Mouse (Mus musculus) cerebellum, adult 11-12 months (tissue): ENCODE data around the gene Vps37d.
"Not testable (repeated sequence)": the region's sequence is repeated elsewhere in the genome, so short reads cannot be mapped to it uniquely, and the experiment has no call there.

Experiments used
- DNase-seq: peaks from one replicate; pipeline ENCODE4 v3.0.0; 2022

The Vps37d gene

DNA sequence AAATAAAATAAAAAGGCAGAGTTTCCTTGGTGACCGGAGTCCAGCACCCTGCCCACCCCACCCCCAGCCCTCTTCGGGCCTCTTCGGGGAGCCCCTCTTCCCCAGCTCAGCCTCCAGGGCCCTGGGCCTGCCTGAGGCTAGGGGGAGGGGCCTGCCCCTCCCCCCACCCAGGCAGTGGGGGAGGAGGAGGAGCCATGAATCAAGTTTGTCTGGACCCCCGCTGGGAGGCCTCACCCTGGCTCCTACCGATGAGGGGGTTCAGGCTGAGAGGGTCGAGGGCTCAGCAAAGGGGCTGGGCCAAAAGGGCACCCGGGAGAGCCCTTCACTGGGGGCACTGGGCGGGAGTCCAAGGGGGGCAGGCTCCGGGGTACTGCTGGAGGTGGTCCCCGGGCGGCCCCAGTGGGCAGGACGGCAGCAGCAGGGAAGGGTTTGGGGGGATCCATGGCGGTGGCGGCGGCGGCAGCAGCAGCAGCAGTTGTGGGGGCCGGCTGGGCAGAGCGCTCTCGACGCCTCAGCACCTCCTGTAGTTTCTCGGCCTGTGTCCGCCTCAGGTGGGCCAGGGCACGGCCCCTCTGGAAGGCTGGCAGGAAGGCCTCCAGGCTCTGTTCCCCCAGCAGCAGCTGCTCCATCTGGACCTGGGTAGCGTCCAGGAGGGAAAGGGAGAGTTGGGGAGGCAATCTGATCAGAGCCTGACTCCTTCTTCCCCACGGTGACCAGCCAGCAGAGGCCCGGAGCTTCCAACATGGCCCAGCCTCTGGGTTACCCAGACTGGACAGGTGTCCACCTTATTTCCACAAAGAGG is 4.5 kb downstream of the Vps37d start:
- peak; percentile 32 for DNase-seq

DNA sequence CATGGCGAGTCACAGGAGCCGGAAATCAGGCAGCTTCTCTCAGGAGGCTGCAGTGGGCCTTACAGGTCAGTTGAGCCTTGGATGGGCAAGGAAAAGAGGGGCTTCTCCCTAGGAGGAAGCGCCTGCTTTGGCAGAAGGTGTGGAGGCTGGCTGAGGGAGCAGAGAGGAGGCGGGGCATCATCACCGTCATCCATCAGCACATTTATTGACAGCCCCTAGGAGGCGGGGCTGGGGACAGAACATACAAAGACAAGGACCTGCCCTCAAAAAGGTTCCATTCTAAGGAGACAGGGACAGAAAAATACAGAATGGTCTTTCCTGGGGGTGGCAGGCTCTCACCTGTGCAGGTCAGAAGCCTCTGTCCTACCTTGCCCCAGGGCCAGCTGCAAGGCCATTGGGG is 5.3 kb downstream of the Vps37d start:
- DNase-seq, result no peak

DNA sequence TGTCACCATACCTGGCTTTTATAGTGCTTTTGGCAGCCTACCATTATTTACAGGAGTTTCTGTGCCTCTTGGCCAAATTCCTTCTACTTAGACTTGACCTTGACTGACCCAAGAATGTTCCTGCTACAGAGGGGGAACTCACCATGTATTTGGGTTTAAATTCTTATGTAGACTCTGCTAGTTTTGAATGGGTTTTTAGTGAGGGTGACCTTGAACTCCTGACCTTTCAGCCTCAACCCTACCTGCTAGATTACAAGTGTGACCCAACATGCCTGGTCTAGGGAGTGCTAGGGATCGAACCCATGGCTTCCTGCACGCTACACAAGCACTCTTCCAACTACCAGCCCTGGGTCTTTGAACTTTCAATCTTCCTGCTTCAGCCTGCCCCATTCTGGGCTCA is 6.0 kb downstream of the Vps37d start:
- DNase-seq, result no peak

GRCm38 (mm10) chr5:135070448-135070847 is 7.6 kb downstream of the Vps37d start:
- no peak for DNase-seq

- no peak for DNase-seq
Observed at GRCm38 (mm10) chr5:135066008-135066407, 12.1 kb downstream of the Vps37d start.

DNA sequence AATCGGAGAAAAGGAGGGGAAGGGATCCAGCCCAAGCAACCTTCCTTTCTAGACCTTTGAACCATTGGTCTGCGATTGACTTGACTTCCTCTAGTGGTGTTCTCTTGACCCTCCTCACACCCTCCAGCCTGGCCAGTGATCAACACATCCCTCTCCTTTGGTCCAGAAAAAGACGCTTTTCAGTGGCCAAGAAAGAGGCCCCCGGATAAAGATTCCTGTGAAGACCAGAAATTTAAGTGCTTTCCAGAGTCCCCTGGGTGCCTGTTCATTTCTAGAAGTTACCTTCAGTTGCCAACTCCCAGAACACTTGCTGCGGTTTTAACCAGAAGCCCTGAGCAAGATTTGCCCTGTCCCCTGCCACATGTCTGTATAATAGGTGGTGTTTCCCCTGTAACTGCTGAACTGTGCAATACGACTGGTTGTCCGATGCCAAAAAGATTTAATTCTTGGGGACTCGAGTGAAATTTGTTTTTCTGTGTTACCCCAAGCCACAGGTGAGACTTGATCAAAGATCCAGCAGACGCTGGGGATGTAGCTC is 13.1 kb downstream of the Vps37d start, which contains the start of gene Bud23:
Gene Bud23 (minus strand): TSS at position 51 of the 538 bp plus-strand sequence.
- DNase-seq, result not testable (repeated sequence)

GRCm38 (mm10) chr5:135064382-135064766 is 13.7 kb downstream of the Vps37d start:
- DNase-seq, result no peak

GRCm38 (mm10) chr5:135063629-135064381 is 14.3 kb downstream of the Vps37d start, which contains the start of gene Dnajc30:
Gene Dnajc30 (plus strand): TSS chr5:135064202.
- peak; percentile 97 for DNase-seq

DNA sequence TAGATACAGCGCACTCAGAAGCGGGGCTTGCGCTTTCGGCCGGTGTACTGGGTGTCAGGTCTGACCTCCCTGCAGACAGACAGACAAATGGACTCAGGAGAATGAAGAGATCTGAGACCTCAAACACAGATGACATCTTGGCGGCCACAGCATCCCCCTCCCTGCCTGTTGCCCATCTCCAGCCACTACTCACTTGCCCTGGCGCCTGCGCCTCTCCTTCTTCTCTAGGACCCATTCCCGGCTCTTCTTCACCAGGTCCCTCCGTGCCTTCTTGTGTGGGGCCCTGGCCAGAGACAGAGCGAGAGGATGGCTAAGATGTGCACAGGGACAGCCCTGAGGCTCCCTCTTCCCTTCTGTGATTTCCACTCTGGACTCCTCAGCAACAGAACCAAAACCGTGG is 24.7 kb downstream of the Vps37d start:
- DNase-seq, result no peak

GRCm38 (mm10) chr5:135049268-135049667 is 28.8 kb downstream of the Vps37d start:
- DNase-seq, result not testable (repeated sequence)

- DNase-seq, result no peak
Observed at GRCm38 (mm10) chr5:135048539-135048938, 29.5 kb downstream of the Vps37d start.

DNA sequence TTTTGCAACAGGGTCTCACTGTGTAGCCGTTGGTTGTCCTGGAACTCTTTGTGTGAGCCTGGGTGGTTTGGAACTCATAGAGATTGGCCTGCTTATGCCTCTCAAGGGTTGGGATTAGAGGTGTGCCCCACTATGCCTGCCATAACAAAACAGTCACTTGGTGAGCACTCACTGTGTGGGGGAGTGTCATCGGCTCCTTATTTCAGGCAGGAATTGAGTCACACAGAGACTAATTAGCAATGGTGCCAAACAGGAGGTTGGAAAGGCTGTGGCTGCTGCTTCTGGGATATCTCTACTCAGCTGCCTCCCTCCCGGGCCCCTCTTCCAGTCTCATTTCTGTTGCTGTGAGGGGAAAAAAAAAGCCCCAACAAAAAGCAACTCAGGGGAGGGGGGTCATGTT is 33.5 kb downstream of the Vps37d start:
- DNase-seq, result no peak

DNA sequence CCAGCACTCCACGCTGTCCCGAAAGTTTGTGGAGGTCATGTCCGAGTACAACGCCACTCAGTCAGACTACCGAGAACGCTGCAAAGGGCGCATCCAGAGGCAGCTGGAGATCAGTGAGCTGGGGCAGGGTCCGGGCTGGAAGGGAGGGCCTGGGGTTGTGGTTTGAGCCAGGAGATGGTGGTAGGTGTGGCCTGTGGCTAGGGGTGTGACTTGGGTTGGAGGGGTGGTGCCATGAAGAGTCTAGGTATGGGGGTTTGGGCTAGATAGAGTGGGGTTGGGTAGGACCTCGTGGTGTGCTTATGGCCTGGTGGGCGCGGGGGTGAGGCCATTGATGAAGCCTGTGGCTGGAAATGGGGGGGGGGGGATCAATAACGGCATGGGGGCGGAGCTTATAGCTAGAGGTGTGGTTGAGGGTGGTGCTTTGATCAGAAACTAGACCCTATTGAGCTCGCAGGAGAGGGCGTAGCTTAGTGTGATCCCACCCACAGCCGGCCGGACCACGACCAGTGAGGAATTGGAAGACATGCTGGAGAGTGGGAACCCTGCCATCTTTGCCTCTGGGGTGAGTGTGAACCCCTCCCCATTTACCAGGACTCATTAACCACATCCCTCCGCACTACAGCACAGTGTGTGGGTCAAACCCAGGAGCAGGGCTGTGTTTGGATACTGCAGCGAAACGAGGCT is 35.8 kb downstream of the Vps37d start:
- no peak for DNase-seq

- no peak for DNase-seq
Observed at GRCm38 (mm10) chr5:135040777-135041176, 37.3 kb downstream of the Vps37d start.

- DNase-seq, result no peak
Observed at GRCm38 (mm10) chr5:135040059-135040458, 38.0 kb downstream of the Vps37d start.

DNA sequence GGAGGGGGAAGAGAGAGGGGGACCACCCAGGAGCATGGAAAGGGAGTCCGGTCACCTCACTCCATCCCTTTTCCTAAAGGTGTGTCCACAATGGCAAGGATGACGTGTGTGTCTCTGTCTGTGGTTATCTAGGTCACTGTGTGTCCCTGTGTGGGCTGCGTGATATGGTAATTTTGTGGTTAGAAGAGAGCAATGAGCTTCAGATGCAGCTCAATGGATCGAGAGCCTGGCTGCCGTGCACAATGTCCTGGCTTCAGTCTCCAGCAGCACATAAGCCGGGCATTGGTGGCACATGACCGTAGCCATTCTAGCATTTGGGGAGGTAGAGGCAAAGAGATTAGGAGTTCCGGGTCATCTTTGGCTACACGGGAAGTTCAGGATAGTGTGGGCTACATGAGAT is 38.5 kb downstream of the Vps37d start:
- no peak for DNase-seq

GRCm38 (mm10) chr5:135037946-135038345 is 40.1 kb downstream of the Vps37d start:
- no peak for DNase-seq

DNA sequence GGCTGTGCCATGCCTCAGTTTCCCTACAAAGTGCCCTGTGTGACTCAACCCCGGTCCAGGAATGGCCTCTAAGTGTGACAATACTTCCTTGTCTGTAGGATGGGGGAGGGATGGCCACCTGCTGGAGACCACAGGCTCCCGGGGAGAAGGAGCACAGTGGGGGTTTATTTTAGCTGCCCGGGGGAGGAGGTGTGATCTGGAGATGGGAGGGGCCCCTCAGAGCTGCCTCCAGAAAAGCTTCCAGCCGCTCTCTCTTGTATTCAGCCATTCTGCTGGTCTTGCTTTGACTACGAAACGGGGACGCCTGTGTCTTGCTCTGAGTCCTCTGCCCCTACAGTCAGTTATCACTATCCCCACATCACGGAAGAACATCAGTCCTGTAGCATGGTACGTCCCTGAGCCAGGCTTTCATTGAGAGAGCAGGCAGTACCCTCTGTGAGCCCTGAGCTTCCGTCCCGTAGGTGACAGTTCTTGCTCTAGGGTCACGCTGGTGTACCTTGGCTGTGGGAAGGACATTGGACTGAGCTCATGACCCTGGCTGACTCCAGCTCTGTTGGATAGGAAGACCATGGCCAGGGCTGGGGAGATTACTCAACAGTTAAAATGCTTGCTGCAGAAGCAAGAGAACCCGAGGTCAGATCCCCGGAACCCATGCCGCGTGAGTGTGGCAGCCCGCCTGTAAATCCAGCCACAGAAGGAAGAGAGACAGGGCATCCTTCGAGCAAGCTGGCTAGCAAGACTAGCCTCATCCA is 42.3 kb downstream of the Vps37d start:
- no peak for DNase-seq

- no peak for DNase-seq
Observed at GRCm38 (mm10) chr5:135034593-135034992, 43.5 kb downstream of the Vps37d start.

DNA sequence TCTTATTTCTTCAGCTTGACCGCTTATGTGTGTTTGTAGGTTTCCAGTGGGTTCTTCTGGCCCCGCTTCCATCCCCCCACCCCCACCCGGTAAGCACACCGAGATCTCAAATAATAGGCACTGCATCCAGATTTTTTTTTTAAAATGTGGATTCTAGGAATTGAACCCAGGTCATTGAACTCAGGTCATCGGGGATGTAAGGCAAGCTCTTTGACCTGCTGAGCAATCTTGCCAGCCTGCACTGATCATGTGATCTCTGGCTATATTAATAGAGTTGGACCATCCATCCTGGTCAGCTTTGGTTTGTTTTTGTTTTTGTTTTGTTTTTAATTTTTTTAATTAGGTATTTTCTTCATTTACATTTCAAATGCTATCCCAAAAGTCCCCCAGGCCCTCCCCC is 45.5 kb downstream of the Vps37d start:
- no peak for DNase-seq

GRCm38 (mm10) chr5:135029007-135029854 is 48.8 kb downstream of the Vps37d start:
- peak; percentile 63 for DNase-seq
